Mouse (Mus musculus): Measurements from ENCODE around the gene Olfr10. TPM values are rescaled to one million over a fixed set of nuclear protein-coding genes. Genes with fewer than 3 reads are reported as not detected.
A peak's percentile ranks its signal among the peaks of the same experiment; 100 is the strongest.

Gene Olfr10
- polyA plus RNA-seq (2015; fragmentation: Nextera tagmentation; extraction: Ambion mirVana) = not detected in 2 replicates

DNA sequence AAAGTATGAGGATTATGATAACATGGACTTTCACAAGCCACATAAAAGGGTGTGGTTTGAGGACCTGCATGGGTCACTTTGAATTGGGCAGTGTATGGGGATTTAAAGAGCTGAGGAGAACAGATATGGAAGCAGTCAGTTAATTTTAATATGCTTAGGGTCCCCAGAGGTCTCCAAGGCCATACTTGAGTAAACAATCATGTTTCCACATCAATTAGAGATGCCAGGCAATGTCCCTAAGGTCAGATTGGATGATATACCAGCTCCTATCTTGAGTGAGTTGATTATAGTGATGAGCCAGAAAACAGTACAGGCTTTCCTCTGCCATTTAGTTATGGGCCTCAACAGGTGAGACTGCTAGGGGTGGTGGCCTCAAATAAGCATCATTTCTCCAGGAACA is at the start of gene Olfr10:
Olfr10 (plus strand) TSS at position 301 of the 400 bp plus-strand sequence.
- Histone ChIP-seq H3K36me3 (no peaks in the 10 kb centered on the region), H3K9me3 (replicated peaks) (no peaks in the 10 kb centered on the region), H3K9ac (no peak within 1 kb of the TSS), H3K4me1 (replicated peaks) (no peaks in the 10 kb centered on the region), H3K27me3 (no peaks in the 10 kb centered on the region), H3K4me2 (no peak within 1 kb of the TSS), H3K27ac (no peak within 1 kb of the TSS), H3K4me3 (replicated peaks) (no peak within 1 kb of the TSS)
- no peak for ATAC-seq (ENCODE audit: low read depth)
- DNase-seq = no peak

DNA sequence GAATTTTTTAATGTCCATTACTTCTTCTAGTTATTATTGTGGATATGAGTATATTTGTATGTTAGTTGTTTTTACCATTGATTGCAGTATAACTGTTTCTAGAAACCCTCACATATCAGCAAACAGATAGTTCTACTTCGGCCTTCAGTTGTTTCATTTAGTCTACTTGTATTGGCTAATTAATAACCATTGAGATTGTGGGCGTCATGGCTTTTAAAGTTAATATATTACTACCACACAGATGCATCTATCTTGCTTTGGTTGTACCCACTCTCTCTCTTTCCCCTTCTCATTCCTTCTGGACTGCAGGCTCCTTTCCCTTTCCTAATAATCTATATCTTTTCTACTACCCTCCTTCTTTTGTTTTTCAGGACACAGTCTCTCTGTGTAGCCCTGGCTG is 45.2 kb upstream of the Olfr10 start:
- H3K9ac ChIP-seq = no peak overlapping the region
- H3K4me3 ChIP-seq (replicated peaks) = no peak overlapping the region
- H3K9me3 ChIP-seq (replicated peaks) = no peaks in the 10 kb centered on the region
- DNase-seq (no peak), ATAC-seq (ENCODE audit: low read depth) (no peak)
- H3K4me1 ChIP-seq (replicated peaks) = peaks cover 25% of the 10 kb centered on the region
- 61% methylated on average over 2 of the region's 2 CpGs for WGBS (ENCODE audit: insufficient replicate concordance)
- H3K36me3 ChIP-seq = peaks cover 85% of the 10 kb centered on the region
- H3K27ac ChIP-seq = no peak overlapping the region
- H3K27me3 ChIP-seq = no peaks in the 10 kb centered on the region
- H3K4me2 ChIP-seq = no peak overlapping the region

DNA sequence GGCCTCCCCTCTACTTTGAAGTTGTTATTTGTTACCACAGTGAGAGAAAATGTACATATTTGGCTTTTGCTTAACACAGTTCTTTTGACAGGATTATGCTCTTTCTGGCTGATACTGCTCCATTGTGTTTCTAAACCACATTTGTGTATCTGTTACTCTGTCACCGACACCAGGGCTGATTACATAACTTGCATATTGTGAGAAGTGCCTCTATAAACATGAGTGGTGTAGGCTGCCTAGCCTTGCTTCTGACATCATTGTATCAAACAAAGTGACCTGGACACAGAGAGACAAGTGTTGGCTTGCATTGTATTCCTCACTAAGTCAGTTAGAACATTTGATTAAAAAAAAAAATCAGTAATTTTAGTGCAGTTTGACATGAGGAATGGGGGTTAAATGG is 44.7 kb upstream of the Olfr10 start:
- no peak for DNase-seq
- Histone ChIP-seq H3K9ac (no peak overlapping the region), H3K4me3 (replicated peaks) (no peak overlapping the region), H3K9me3 (replicated peaks) (no peaks in the 10 kb centered on the region), H3K4me1 (replicated peaks) (peaks cover 24% of the 10 kb centered on the region), H3K4me2 (no peak overlapping the region), H3K27ac (no peak overlapping the region), H3K36me3 (peaks cover 84% of the 10 kb centered on the region), H3K27me3 (no peaks in the 10 kb centered on the region)
- ATAC-seq (ENCODE audit: low read depth) = no peak
- WGBS (ENCODE audit: insufficient replicate concordance) = 57% methylated on average over 1 of the region's 1 CpGs

DNA sequence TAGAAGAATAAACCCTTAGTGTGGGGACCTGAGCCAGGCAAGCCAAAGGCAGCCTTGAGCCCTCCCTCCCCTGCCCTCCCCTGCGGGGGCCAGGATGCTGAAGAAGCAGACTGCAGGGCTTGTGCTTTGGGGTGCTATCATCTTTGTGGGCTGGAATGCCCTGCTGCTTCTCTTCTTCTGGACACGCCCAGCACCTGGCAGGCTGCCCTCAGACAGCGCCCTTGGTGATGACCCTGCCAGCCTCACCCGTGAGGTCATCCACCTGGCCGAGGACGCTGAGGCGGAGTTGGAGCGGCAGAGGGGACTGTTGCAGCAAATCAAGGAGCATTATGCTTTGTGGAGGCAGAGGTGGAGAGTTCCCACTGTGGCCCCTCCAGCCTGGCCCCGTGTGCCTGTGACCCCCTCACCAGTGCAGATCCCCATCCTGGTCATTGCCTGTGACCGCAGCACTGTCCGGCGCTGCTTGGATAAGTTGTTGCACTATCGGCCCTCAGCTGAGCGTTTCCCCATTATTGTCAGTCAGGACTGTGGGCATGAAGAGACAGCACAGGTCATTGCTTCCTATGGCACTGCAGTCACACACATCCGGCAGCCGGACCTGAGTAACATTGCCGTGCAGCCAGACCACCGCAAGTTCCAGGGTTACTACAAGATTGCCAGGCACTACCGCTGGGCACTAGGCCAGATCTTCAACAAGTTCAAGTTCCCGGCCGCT is 43.8 kb upstream of the Olfr10 start:
- ATAC-seq (ENCODE audit: low read depth) (0 out of 2 replicates have a peak, but pooled peaks have one; percentile 14), DNase-seq (no peak)
- Histone ChIP-seq H3K4me3 (replicated peaks) (no peak overlapping the region), H3K4me1 (replicated peaks) (peaks cover 22% of the 10 kb centered on the region), H3K27me3 (no peaks in the 10 kb centered on the region), H3K27ac (no peak overlapping the region), H3K4me2 (no peak overlapping the region), H3K9me3 (replicated peaks) (no peaks in the 10 kb centered on the region), H3K9ac (no peak overlapping the region), H3K36me3 (peaks cover 79% of the 10 kb centered on the region)
- 88% methylated on average over 21 of the region's 21 CpGs for WGBS (ENCODE audit: insufficient replicate concordance)

DNA sequence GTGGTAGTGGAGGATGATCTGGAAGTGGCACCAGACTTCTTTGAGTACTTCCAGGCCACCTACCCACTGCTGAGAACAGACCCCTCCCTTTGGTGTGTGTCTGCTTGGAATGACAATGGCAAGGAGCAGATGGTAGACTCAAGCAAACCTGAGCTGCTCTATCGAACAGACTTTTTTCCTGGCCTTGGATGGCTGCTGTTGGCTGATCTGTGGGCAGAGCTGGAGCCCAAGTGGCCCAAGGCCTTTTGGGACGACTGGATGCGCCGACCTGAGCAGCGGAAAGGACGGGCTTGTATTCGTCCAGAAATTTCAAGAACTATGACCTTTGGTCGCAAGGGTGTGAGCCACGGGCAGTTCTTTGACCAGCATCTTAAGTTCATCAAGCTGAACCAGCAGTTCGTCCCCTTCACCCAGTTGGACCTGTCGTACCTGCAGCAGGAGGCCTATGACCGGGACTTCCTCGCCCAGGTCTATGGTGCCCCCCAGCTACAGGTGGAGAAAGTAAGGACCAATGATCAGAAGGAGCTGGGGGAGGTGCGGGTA is 43.2 kb upstream of the Olfr10 start:
- Histone ChIP-seq H3K9ac (no peak overlapping the region), H3K4me2 (no peak overlapping the region), H3K9me3 (replicated peaks) (no peaks in the 10 kb centered on the region), H3K4me3 (replicated peaks) (no peak overlapping the region), H3K4me1 (replicated peaks) (peaks cover 28% of the 10 kb centered on the region), H3K36me3 (peaks cover 73% of the 10 kb centered on the region), H3K27ac (no peak overlapping the region), H3K27me3 (no peaks in the 10 kb centered on the region)
- WGBS (ENCODE audit: insufficient replicate concordance) = 91% methylated on average over 14 of the region's 14 CpGs
- DNase-seq (no peak), ATAC-seq (ENCODE audit: low read depth) (no peak)

DNA sequence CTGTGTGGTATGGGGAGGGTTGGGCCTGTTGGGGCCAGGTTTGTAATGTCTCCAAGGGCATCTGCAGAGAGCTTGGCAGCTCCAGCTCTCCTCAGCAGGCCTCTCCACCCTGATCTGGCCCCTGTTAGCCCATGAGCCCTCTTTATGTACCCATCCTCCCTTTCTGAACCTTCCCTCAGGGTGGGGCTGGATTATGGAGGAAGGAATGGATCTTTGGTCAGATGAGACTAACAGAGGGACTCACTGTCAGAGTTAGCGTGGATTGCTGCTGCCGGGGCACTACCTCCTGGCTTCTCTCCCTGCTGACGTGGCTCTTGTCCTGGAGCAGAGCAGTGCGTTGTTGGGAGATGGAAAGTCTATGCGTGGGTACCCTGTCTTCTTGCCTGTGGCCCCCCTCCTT is 42.3 kb upstream of the Olfr10 start:
- Histone ChIP-seq H3K27ac (no peak overlapping the region), H3K4me1 (replicated peaks) (peaks cover 22% of the 10 kb centered on the region), H3K9ac (no peak overlapping the region), H3K9me3 (replicated peaks) (no peaks in the 10 kb centered on the region), H3K36me3 (peaks cover 65% of the 10 kb centered on the region), H3K4me3 (replicated peaks) (no peak overlapping the region), H3K4me2 (no peak overlapping the region), H3K27me3 (no peaks in the 10 kb centered on the region)
- 78% methylated on average over 5 of the region's 5 CpGs for WGBS (ENCODE audit: insufficient replicate concordance)
- no peak for ATAC-seq (ENCODE audit: low read depth)
- DNase-seq = no peak

DNA sequence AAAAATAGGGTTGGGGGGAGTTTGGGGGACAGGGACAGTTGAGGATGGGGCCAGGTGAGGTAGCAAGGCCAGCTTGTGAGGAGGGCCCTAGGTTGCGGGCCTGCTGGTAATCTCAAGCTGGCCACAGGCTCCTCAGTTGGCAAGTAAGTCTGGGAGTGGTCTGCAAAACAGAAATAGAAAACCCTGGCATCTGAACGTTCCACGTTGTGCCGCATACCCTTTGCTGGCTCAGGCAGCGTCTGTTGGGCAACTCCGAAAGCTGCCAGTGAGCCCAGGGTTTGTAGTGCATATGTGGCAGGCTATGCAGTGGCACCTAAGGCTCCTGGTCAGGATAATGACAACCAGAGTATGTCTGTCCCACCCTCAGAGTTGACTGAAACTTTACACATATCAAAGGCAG is 41.4 kb upstream of the Olfr10 start:
- WGBS (ENCODE audit: insufficient replicate concordance) = 90% methylated on average over 6 of the region's 6 CpGs
- H3K27me3 ChIP-seq = no peaks in the 10 kb centered on the region
- no peak for ATAC-seq (ENCODE audit: low read depth)
- no peak overlapping the region for H3K27ac ChIP-seq
- H3K36me3 ChIP-seq = peaks cover 63% of the 10 kb centered on the region
- H3K4me3 ChIP-seq (replicated peaks) = no peak overlapping the region
- no peak for DNase-seq
- no peaks in the 10 kb centered on the region for H3K9me3 ChIP-seq (replicated peaks)
- H3K9ac ChIP-seq = no peak overlapping the region
- H3K4me1 ChIP-seq (replicated peaks) = peaks cover 22% of the 10 kb centered on the region
- H3K4me2 ChIP-seq = no peak overlapping the region

DNA sequence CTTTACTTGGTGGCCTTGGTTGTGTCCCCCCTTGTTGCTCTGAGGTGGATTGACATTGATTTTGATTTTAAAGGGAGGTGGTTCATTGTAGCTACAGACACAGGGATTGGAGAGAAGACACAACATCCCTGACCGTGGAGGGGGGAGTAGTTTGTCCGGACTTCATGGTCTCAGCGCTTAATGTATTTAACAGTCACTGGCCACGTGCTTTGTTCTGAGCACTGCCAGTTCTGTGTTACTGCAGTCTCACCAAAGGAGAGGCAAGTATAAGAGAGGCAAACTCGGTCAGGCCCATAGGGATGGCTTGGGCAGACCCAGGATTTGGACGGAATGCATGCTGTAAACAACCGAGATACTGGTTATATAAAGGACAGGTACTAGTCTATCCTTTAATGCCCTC is 40.5 kb upstream of the Olfr10 start:
- no peak for ATAC-seq (ENCODE audit: low read depth)
- Histone ChIP-seq H3K27ac (no peak overlapping the region), H3K9ac (no peak overlapping the region), H3K9me3 (replicated peaks) (no peaks in the 10 kb centered on the region), H3K4me1 (replicated peaks) (peaks cover 22% of the 10 kb centered on the region), H3K36me3 (peaks cover 59% of the 10 kb centered on the region), H3K4me3 (replicated peaks) (no peak overlapping the region), H3K27me3 (no peaks in the 10 kb centered on the region), H3K4me2 (no peak overlapping the region)
- no peak for DNase-seq
- WGBS (ENCODE audit: insufficient replicate concordance) = 87% methylated on average over 7 of the region's 7 CpGs

DNA sequence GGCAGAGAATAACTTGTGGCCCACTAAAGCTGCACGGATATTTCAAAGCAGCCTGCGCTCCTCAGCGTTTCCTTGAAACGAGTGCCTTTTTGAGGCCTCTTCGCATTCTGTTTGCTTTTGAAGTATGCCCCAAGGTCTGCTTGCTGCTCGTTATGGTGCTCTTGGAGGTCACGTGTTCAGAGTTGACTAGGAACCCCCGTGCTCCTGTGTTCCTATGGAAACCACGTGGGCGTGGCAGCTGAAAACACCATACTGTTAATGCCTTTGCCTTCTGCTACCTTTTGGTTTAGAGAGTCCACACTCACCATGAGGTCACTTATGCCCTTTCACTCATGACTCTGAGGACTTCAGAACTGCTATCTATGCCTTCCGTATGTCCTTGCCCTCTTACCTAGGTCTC is 39.9 kb upstream of the Olfr10 start:
- ATAC-seq (ENCODE audit: low read depth) = no peak

DNA sequence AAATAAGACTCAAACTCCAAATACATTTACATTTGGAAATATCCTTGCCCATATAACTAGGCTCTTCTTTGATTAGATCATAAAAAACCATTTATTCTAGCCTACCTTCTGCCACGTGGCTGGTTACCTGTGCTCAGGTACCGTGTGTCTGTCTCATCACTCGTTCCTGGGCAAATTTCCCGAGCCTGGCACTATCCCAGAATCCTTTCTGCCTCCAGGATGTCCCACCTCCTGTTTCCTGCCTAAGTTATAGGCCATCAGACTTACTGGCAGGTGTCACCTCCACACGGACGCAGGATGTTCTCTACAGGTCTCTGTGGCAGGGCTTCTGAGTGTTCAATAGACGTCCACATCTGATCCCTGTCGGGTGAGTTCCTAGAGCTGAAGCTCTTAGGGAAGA is 39.4 kb upstream of the Olfr10 start:
- ATAC-seq (ENCODE audit: low read depth) (no peak), DNase-seq (no peak)
- H3K27ac ChIP-seq = no peak overlapping the region
- H3K27me3 ChIP-seq = no peaks in the 10 kb centered on the region
- no peaks in the 10 kb centered on the region for H3K9me3 ChIP-seq (replicated peaks)
- 75% methylated on average over 8 of the region's 8 CpGs for WGBS (ENCODE audit: insufficient replicate concordance)
- no peak overlapping the region for H3K4me2 ChIP-seq
- H3K9ac ChIP-seq = no peak overlapping the region
- peaks cover 19% of the 10 kb centered on the region for H3K4me1 ChIP-seq (replicated peaks)
- H3K36me3 ChIP-seq = peaks cover 50% of the 10 kb centered on the region
- no peak overlapping the region for H3K4me3 ChIP-seq (replicated peaks)

More for the DNA sequence above, 39.9 kb upstream of the Olfr10 start:
- 70% methylated on average over 11 of the region's 11 CpGs for WGBS (ENCODE audit: insufficient replicate concordance)
- DNase-seq = no peak
- H3K27me3 ChIP-seq = no peaks in the 10 kb centered on the region
- H3K4me2 ChIP-seq = no peak overlapping the region
- no peak overlapping the region for H3K27ac ChIP-seq
- peaks cover 22% of the 10 kb centered on the region for H3K4me1 ChIP-seq (replicated peaks)
- H3K36me3 ChIP-seq = peaks cover 55% of the 10 kb centered on the region
- H3K9ac ChIP-seq = no peak overlapping the region
- no peak overlapping the region for H3K4me3 ChIP-seq (replicated peaks)
- no peaks in the 10 kb centered on the region for H3K9me3 ChIP-seq (replicated peaks)

DNA sequence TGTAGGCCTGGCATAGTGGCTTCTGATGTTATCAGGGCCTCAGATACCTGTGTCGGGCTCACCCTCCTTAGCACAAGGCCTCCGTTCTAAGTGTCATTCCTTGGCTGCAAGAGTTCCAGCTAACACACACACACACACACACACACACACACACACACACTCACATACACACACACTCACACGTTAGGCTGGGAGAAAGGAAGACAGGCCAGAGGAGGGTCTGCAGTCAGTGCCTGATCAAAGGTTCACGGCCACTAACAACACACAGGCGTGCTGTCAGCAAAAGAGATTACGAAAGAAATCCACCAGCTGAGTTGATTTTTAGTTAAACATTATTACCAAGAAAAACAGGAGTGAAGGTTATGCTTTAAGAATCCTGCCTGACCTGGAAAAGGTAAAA is 37.9 kb upstream of the Olfr10 start:
- Histone ChIP-seq H3K4me3 (replicated peaks) (no peak overlapping the region), H3K27ac (peak overlapping the region; percentile 64; the same call in 1 of the 2 replicates), H3K27me3 (no peaks in the 10 kb centered on the region), H3K9ac (no peak overlapping the region), H3K4me1 (replicated peaks) (peaks cover 13% of the 10 kb centered on the region), H3K4me2 (no peak overlapping the region), H3K36me3 (peaks cover 35% of the 10 kb centered on the region), H3K9me3 (replicated peaks) (no peaks in the 10 kb centered on the region)
- peak; percentile 60; the same call in 1 of the 2 replicates for ATAC-seq (ENCODE audit: low read depth)
- DNase-seq = no peak
- 70% methylated on average over 6 of the region's 6 CpGs for WGBS (ENCODE audit: insufficient replicate concordance)

DNA sequence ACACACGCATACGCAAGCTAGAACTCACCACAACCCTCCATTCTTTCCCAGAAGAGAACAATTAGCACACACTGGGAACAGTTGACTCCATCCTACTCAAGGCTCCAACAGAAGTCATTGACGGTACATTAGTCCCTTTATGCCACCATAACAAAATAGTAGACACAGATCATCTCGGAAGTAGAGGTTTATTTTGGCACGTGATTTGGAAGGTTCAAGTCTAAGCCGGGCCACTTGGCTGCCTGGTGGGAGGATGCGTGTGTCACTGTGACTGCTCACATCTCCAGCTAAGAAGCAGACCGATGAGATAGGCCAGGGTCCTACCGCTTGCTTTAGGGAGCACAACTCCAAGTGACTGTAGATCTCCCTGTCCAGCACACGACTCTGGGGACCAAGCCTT is 37.2 kb upstream of the Olfr10 start:
- DNase-seq (no peak), ATAC-seq (ENCODE audit: low read depth) (no peak)
- Histone ChIP-seq H3K27ac (peak overlapping the region; percentile 64), H3K4me3 (replicated peaks) (no peak overlapping the region), H3K9me3 (replicated peaks) (no peaks in the 10 kb centered on the region), H3K4me1 (replicated peaks) (peaks cover 13% of the 10 kb centered on the region), H3K36me3 (peaks cover 28% of the 10 kb centered on the region), H3K4me2 (no peak overlapping the region), H3K27me3 (no peaks in the 10 kb centered on the region), H3K9ac (no peak overlapping the region)
- WGBS (ENCODE audit: insufficient replicate concordance) = 81% methylated on average over 10 of the region's 10 CpGs

Data from liver, embryonic 13.5 days (tissue).